Mouse (Mus musculus): ENCODE results near the gene Ccdc38.
A peak's percentile ranks its signal among the peaks of the same experiment; 100 is the strongest.

Gene Ccdc38

GRCm38 (mm10) chr10:93540431-93541210, at the start of gene Ccdc38:
Gene Ccdc38, plus strand, starts transcription at chr10:93540632.
- no peak for DNase-seq (ENCODE audit: low spot score)

- DNase-seq (ENCODE audit: low spot score): no peak
These were observed 39.6 kb upstream of the Ccdc38 start for GRCm38 (mm10) chr10:93500864-93501263.

GRCm38 (mm10) chr10:93501346-93501745, 39.1 kb upstream of the Ccdc38 start:
- DNase-seq (ENCODE audit: low spot score): no peak

GRCm38 (mm10) chr10:93508383-93508970, 32.0 kb upstream of the Ccdc38 start:
- DNase-seq (ENCODE audit: low spot score): no peak

GRCm38 (mm10) chr10:93509532-93510153, 30.8 kb upstream of the Ccdc38 start:
- no peak for DNase-seq (ENCODE audit: low spot score)

GRCm38 (mm10) chr10:93515419-93515818, 25.0 kb upstream of the Ccdc38 start:
- no peak for DNase-seq (ENCODE audit: low spot score)

GRCm38 (mm10) chr10:93515927-93516326, 24.5 kb upstream of the Ccdc38 start:
- DNase-seq (ENCODE audit: low spot score): no peak

GRCm38 (mm10) chr10:93517754-93518153, 22.7 kb upstream of the Ccdc38 start:
- no peak for DNase-seq (ENCODE audit: low spot score)

GRCm38 (mm10) chr10:93518186-93518585, 22.2 kb upstream of the Ccdc38 start:
- DNase-seq (ENCODE audit: low spot score): no peak

- no peak for DNase-seq (ENCODE audit: low spot score)
These were observed 21.8 kb upstream of the Ccdc38 start for GRCm38 (mm10) chr10:93518620-93519019.

- no peak for DNase-seq (ENCODE audit: low spot score)
These were observed 21.3 kb upstream of the Ccdc38 start for GRCm38 (mm10) chr10:93519159-93519558.

GRCm38 (mm10) chr10:93519756-93520155, 20.7 kb upstream of the Ccdc38 start:
- DNase-seq (ENCODE audit: low spot score): no peak

- DNase-seq (ENCODE audit: low spot score): no peak
These were observed 19.4 kb upstream of the Ccdc38 start for GRCm38 (mm10) chr10:93520994-93521393.

GRCm38 (mm10) chr10:93525329-93525728, 15.1 kb upstream of the Ccdc38 start:
- DNase-seq (ENCODE audit: low spot score): no peak

- no peak for DNase-seq (ENCODE audit: low spot score)
These were observed 2.1 kb upstream of the Ccdc38 start for GRCm38 (mm10) chr10:93538287-93538686.

GRCm38 (mm10) chr10:93538818-93539217, 1.6 kb upstream of the Ccdc38 start:
- no peak for DNase-seq (ENCODE audit: low spot score)

- DNase-seq (ENCODE audit: low spot score): peak; percentile 12
These were observed 529 bp upstream of the Ccdc38 start, which contains the start of gene Amdhd1 for GRCm38 (mm10) chr10:93539775-93540430. Gene Amdhd1, minus strand, starts transcription at chr10:93540033.

GRCm38 (mm10) chr10:93541585-93541984, 1.2 kb downstream of the Ccdc38 start:
- no peak for DNase-seq (ENCODE audit: low spot score)

GRCm38 (mm10) chr10:93542356-93542755, 1.9 kb downstream of the Ccdc38 start:
- no peak for DNase-seq (ENCODE audit: low spot score)

- no peak for DNase-seq (ENCODE audit: low spot score)
These were observed 2.7 kb downstream of the Ccdc38 start for GRCm38 (mm10) chr10:93543176-93543575.

- no peak for DNase-seq (ENCODE audit: low spot score)
These were observed 3.7 kb downstream of the Ccdc38 start for GRCm38 (mm10) chr10:93544172-93544571.

- DNase-seq (ENCODE audit: low spot score): no peak
These were observed 7.4 kb downstream of the Ccdc38 start for GRCm38 (mm10) chr10:93547741-93548270.
